Mouse (Mus musculus): Measurements from ENCODE around the gene Ucp2. TPM values are rescaled to one million over a fixed set of nuclear protein-coding genes. Genes with fewer than 3 reads are reported as not detected.

Gene Ucp2
- polyA plus RNA-seq, 1 experiment from 2014 or later: 184 TPM

- no peak for TF ChIP-seq CTCF (IDR thresholded peaks at IDR 0.05; ENCODE audit: low read depth)
- WGBS: 77% methylated on average over 3 of the region's 3 CpGs
- H3K4me3 ChIP-seq (ENCODE audit: low read depth, low read length): no peak overlapping the region
- no peak for DNase-seq
- H3K36me3 ChIP-seq (ENCODE audit: insufficient read depth): no peaks in the 10 kb centered on the region
- no peak for ATAC-seq (ENCODE audit: insufficient read depth)
- H3K9ac ChIP-seq: no peak overlapping the region
- no peaks in the 10 kb centered on the region for H3K27me3 ChIP-seq (ENCODE audit: insufficient read depth, low read length)
- no peak overlapping the region for H3K27ac ChIP-seq (ENCODE audit: low read depth)
- no peaks in the 10 kb centered on the region for H3K9me3 ChIP-seq (ENCODE audit: low read depth, low read length)
- no peak overlapping the region for H3K4me2 ChIP-seq
- H3K4me1 ChIP-seq (ENCODE audit: insufficient read depth): no peaks in the 10 kb centered on the region
These were observed 29.1 kb downstream of the Ucp2 start for GRCm38 (mm10) chr7:100522222-100522621.

GRCm38 (mm10) chr7:100524669-100525068 lies 31.5 kb downstream of the Ucp2 start:
- ATAC-seq (ENCODE audit: insufficient read depth) (no peak), DNase-seq (no peak)
- Histone ChIP-seq H3K4me1 (ENCODE audit: insufficient read depth) (no peaks in the 10 kb centered on the region), H3K27me3 (ENCODE audit: insufficient read depth, low read length) (no peaks in the 10 kb centered on the region), H3K36me3 (ENCODE audit: insufficient read depth) (no peaks in the 10 kb centered on the region), H3K4me3 (ENCODE audit: low read depth, low read length) (no peak overlapping the region), H3K9ac (no peak overlapping the region), H3K9me3 (ENCODE audit: low read depth, low read length) (no peaks in the 10 kb centered on the region), H3K4me2 (no peak overlapping the region), H3K27ac (ENCODE audit: low read depth) (no peak overlapping the region)
- WGBS: 58% methylated on average over 8 of the region's 8 CpGs
- TF ChIP-seq CTCF (IDR thresholded peaks at IDR 0.05; ENCODE audit: low read depth): no peak

GRCm38 (mm10) chr7:100530766-100531165 lies 37.6 kb downstream of the Ucp2 start:
- no peak for TF ChIP-seq CTCF (IDR thresholded peaks at IDR 0.05; ENCODE audit: low read depth)
- DNase-seq (no peak), ATAC-seq (ENCODE audit: insufficient read depth) (no peak)
- Histone ChIP-seq H3K4me1 (ENCODE audit: insufficient read depth) (no peaks in the 10 kb centered on the region), H3K9ac (no peak overlapping the region), H3K36me3 (ENCODE audit: insufficient read depth) (no peaks in the 10 kb centered on the region), H3K27ac (ENCODE audit: low read depth) (no peak overlapping the region), H3K4me3 (ENCODE audit: low read depth, low read length) (no peak overlapping the region), H3K9me3 (ENCODE audit: low read depth, low read length) (no peaks in the 10 kb centered on the region), H3K27me3 (ENCODE audit: insufficient read depth, low read length) (no peaks in the 10 kb centered on the region), H3K4me2 (no peak overlapping the region)
- WGBS: 88% methylated on average over 5 of the region's 5 CpGs

- DNase-seq (peak; percentile 35), ATAC-seq (ENCODE audit: insufficient read depth) (no peak)
- Histone ChIP-seq H3K4me2 (no peak overlapping the region), H3K27ac (ENCODE audit: low read depth) (peak overlapping the region; percentile 37; the same call in 1 of the 2 replicates), H3K4me1 (ENCODE audit: insufficient read depth) (peaks cover 7% of the 10 kb centered on the region; the same call in 1 of the 2 replicates), H3K9ac (no peak overlapping the region), H3K9me3 (ENCODE audit: low read depth, low read length) (no peaks in the 10 kb centered on the region), H3K36me3 (ENCODE audit: insufficient read depth) (no peaks in the 10 kb centered on the region), H3K4me3 (ENCODE audit: low read depth, low read length) (no peak overlapping the region), H3K27me3 (ENCODE audit: insufficient read depth, low read length) (no peaks in the 10 kb centered on the region)
- 30% methylated on average over 2 of the region's 2 CpGs for WGBS
- TF ChIP-seq CTCF (IDR thresholded peaks at IDR 0.05; ENCODE audit: low read depth): no peak
These were observed 40.4 kb downstream of the Ucp2 start for GRCm38 (mm10) chr7:100533503-100533902.

- Histone ChIP-seq H3K9me3 (ENCODE audit: low read depth, low read length) (no peaks in the 10 kb centered on the region), H3K27ac (ENCODE audit: low read depth) (no peak overlapping the region), H3K9ac (no peak overlapping the region), H3K27me3 (ENCODE audit: insufficient read depth, low read length) (no peaks in the 10 kb centered on the region), H3K4me2 (no peak overlapping the region), H3K36me3 (ENCODE audit: insufficient read depth) (peaks cover 5% of the 10 kb centered on the region), H3K4me1 (ENCODE audit: insufficient read depth) (peaks cover 7% of the 10 kb centered on the region; the same call in 1 of the 2 replicates), H3K4me3 (ENCODE audit: low read depth, low read length) (no peak overlapping the region)
- 78% methylated on average over 3 of the region's 3 CpGs for WGBS
- ATAC-seq (ENCODE audit: insufficient read depth) (no peak), DNase-seq (no peak)
- no peak for TF ChIP-seq CTCF (IDR thresholded peaks at IDR 0.05; ENCODE audit: low read depth)
These were observed 41.1 kb downstream of the Ucp2 start for GRCm38 (mm10) chr7:100534216-100534615.

GRCm38 (mm10) chr7:100535831-100536230 lies 42.7 kb downstream of the Ucp2 start:
- Histone ChIP-seq H3K27me3 (ENCODE audit: insufficient read depth, low read length) (no peaks in the 10 kb centered on the region), H3K9me3 (ENCODE audit: low read depth, low read length) (no peaks in the 10 kb centered on the region), H3K4me3 (ENCODE audit: low read depth, low read length) (no peak overlapping the region), H3K9ac (no peak overlapping the region), H3K36me3 (ENCODE audit: insufficient read depth) (peaks cover 14% of the 10 kb centered on the region), H3K4me1 (ENCODE audit: insufficient read depth) (peaks cover 7% of the 10 kb centered on the region; the same call in 1 of the 2 replicates), H3K27ac (ENCODE audit: low read depth) (no peak overlapping the region), H3K4me2 (peak overlapping the region; percentile 70)
- DNase-seq: no peak
- WGBS: 72% methylated on average over 2 of the region's 2 CpGs
- ATAC-seq (ENCODE audit: insufficient read depth): no peak
- TF ChIP-seq CTCF (IDR thresholded peaks at IDR 0.05; ENCODE audit: low read depth): no peak

- peak within 1 kb of the TSS; percentile 70 for H3K4me2 ChIP-seq
- under 1% methylated on average over 33 of the region's 33 CpGs for WGBS
- H3K27me3 ChIP-seq (ENCODE audit: insufficient read depth, low read length): no peaks in the 10 kb centered on the region
- peaks cover 7% of the 10 kb centered on the region; the same call in 1 of the 2 replicates for H3K4me1 ChIP-seq (ENCODE audit: insufficient read depth)
- H3K9me3 ChIP-seq (ENCODE audit: low read depth, low read length): no peaks in the 10 kb centered on the region
- TF ChIP-seq CTCF (IDR thresholded peaks at IDR 0.05; ENCODE audit: low read depth): no peak; the same call in 1 of the 2 replicates
- peak within 1 kb of the TSS; percentile 77 for H3K27ac ChIP-seq (ENCODE audit: low read depth)
- ATAC-seq (ENCODE audit: insufficient read depth) (peak; percentile 100), DNase-seq (peak; percentile 97)
- H3K36me3 ChIP-seq (ENCODE audit: insufficient read depth): peaks cover 14% of the 10 kb centered on the region
- H3K9ac ChIP-seq: peak within 1 kb of the TSS; percentile 70
- H3K4me3 ChIP-seq (ENCODE audit: low read depth, low read length): peak within 1 kb of the TSS; percentile 62
These were observed 43.8 kb downstream of the Ucp2 start, which contains the start of gene Coa4 for GRCm38 (mm10) chr7:100536804-100537518. Coa4 (plus strand) TSS chr7:100537071.

All from lung, embryonic 14.5 days (tissue).